Mouse (Mus musculus) embryo, embryonic 11 days (tissue): ENCODE results near the gene Guca2b.
"Not testable (repeated sequence)": the region's sequence is repeated elsewhere in the genome, so short reads cannot be mapped to it uniquely, and the experiment has no call there.

Source experiments
- DNase-seq: peaks from one replicate; pipeline ENCODE4 v3.0.0-alpha.2; 2015

Guca2b gene

DNA sequence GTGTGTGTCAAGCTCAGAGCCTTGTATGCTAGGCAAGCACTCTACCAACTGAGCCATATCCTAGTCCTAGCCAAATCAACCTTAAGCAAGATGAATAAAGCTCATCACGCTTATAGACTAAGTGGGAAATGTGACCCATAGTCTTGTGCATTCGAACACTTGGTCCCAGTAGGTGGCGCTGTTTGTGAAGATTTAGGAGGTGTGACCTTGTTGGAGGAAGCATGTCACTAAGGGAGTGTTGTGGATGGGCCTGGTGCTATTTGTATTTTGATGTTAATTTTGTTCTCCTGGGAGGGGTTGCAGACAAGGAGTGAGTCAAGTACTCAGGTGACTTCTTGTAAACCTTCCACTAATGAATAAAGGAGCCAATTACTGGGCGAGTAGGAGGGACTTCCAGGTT, 16.1 kb downstream of the Guca2b start:
- no peak for DNase-seq

DNA sequence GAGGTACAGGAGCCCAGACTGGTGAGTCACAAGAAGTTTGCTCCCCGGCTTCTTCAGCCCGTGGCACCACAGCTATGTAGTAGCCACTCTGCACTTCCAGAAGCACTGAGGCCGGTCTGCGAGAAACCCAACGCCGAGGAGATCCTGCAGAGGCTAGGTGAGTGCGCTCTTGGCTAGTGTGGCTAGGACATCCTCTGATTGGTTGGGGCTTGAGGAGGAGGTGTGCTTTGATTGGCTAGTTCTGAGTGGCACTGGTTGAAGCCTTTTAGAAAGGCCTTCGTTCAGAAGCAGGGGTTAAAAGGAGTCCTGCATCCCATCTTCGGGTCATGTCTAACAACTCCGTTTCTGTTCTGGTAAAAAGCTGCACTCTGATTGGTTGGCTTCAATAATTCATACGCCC, 20.1 kb downstream of the Guca2b start:
- DNase-seq: no peak

DNA sequence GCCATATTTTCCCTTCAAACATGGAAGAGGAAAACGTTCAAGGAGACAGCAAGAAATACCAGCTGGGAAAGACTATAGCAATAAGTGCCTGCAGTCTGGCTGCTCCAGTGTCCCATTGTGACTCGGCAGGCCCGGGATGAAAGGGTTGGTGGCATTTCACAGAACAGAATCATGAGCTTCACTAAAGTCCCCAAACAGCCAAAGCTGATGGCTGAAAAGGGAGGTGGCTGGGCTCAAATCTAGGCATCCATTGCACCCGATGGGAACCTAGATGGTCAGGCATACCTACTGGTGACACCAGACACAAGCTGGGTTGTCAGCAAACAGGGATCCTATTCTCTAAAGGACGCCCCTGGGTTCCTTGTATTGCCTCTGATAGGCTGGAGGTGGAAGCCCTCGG, 20.8 kb downstream of the Guca2b start:
- DNase-seq: no peak

DNA sequence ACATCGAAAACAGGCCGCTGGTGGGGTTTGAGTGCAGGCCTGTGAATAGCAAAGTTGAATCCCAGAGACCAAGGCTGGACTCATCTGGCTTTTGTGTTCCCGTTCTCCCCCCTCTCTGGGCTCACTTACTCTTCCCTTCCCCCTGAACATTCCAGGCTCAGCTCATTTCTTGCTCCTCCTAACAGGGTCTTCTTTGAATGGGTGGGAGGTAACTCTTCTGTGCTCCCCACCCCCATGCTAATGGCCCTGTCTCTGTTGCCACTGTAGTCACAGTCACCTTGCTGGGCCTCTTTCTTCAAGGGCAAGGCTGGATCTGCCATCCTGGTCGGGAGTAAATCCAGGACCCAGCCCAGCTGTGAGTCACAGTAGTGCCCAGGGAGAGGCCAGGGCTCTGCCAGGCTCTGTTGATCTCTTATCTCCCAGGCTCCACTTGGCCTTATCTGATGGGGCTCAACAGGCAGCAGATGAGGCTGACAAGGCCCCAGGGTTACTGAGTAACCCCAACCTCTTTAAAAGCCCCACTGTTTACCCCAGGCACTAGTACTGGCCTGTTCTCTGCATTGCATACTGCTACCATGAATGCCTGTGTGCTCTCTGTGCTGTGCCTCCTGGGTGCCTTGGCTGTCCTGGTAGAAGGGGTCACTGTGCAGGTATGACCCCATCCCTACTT, 21.4 kb downstream of the Guca2b start, which contains the start of gene Guca2a:
Guca2a (plus strand) TSS at position 529 of the 670 bp plus-strand sequence.
- DNase-seq: no peak

DNA sequence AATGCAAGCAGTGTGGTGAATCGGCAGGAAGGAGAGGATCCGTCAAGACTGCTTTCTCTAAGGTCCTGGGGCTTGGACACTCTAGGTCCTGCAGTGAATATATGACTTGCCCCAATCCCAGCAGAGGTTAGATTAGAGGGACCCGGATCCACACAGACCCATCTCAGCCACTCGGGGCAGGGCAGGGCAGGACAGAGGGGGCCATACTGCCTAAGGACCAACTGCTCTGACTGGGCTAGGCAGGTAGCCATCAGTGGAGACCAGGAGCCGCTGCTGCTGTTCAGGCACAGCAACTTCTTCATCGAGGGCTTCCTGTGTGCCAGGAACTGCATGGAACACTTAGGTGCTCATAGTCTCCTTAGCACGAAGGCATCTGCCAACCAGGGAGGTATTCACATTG, 22.0 kb downstream of the Guca2b start:
- DNase-seq: no peak

DNA sequence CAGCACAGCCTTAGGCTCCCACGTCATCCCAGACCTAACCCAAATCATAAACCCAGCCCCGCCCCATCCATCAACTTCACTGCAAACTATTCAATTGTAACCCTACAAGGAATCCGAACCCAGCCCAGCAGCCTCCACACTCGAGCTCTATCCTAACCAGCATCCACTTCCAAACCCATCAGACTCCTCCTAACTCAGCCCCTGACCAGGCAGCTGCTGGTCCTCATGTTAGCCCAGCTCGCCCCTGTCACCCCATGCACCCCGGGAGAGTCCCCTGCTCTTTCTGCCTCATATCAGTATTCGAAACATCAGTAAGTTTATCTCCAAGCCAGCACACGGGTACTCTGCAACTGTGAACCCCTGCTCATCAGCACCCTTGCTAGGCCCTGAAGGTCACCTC, 23.1 kb downstream of the Guca2b start:
- DNase-seq: no peak

DNA sequence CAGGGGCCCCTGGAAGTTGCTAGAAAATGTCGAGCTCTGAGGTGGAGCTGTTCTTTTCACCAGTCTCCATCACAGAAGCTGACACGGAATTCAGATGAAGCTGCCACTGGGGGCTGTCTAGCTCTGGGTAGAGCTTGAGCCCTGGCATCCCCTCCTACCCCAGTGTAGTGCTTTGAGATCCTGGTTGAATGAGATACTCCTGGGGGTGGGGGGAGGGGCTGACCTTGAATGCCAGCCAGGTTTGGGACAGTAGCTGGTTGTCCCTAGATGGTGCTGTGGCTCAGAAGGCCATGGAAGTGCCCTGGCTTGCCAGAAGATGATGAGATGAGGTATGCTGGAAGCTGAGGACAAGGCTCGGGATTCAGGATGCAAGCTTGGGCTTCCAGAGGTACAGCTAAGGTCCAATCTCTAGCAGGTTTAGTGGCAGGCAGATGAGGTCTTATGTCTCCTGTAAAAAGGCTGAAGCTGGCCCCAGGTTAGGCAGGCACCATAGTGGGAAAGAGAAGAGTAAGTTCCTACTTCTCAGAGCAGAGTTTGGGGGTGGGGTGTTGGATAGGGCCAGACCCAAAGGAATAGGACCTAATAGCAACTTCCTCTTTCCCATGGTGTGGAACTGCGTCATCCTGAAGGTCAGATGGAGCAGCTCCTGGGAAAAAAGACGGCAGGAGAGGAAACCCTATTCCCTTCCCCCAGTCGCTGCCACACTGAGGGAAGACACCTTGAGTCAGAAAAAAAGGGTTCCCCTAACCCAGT, 23.7 kb downstream of the Guca2b start:
- no peak for DNase-seq

DNA sequence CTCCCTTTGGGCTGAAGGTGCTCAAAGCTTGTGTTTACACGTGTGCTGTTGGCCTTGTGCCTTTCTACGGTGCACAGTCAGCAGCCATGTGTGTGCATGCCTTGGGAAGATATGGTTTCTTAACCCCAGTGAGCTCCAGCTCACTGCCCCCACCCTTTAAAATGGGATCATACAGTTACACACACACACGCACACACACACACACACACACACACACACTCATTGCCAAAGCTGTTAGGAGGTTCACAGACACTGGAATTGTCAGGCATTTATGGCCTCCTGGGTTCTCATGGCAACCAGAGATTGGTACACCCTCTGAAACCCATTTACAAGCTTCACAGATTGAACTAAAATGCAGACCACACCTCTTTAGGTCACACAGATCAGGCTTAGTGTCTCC, 24.8 kb downstream of the Guca2b start:
- no peak for DNase-seq

DNA sequence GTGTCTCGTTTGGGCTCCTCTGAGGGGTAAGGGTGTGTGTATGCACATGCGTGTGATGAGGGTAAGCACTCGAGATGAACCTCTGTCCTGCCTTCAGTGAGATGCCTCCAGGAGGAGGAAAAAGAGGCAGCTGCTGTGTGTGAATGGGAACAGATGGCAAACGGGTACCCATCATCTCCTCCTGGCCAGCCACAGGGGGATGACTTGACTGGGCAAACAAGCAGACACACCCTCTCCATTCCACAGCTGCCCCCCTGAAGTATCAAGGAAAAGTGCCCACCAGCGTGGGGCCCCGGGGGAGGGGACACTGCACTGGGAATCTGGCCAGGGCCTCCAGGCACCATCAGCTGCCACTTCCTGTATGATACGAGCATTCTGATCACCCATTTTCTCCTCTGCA, 25.4 kb downstream of the Guca2b start:
- no peak for DNase-seq

DNA sequence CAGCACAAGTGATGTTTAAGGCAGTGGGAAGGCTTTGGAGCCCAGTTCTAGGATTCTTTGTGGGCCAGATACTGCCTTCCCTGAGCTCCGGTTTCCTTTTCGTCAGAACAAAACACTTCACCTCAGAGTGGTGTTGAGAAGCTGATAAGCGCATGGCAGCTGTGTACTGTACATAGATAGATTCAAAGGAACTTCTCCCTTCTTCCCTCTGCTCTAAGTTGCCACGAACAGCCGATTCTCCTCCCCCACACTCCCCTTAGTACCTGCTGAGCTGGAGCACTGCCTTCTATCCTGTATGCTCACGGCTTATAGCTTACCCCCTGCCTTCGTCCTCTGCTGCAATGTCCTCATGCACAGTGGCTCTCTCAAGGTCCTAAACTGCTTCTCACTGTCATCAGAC, 26.0 kb downstream of the Guca2b start:
- no peak for DNase-seq

DNA sequence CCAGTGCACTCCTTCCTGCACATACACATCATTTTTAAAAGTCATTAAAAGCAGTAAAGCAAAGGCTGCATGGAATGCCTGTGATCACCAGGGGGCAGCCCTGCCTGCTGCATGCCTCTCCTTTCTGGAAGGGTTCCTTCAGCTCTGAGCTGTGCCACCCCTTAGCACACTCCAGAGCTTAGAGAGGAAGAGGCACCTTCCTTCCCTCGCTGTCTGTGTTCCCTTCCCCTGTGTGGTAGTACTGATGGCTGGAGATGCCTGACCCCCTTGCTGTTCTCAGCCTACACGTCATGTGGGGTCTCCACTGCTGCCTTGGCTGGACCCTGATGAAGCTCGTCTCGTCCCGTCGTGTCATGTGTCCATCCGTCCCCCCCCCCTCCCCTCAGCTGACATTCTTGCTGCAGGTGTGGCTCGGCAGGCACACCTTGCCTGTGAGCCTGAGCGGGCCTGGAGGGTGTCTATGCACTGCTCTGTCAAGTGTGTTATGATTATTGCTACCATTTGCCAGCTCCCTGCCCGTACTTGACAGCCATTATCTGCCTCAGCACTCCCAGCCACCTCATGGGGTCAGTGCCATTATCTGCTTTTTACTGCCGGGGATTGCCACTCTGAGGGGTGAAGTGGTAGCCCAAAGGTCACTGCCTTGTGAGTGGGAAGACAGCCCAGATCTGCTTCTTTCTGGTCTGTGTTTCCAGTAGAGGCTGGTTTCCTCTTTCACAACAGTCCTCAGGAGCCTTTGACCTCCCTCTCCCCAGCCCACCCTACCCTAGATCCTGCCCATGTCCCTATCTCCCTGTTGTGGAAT, 27.4 kb downstream of the Guca2b start:
- DNase-seq: peak; percentile 39

DNA sequence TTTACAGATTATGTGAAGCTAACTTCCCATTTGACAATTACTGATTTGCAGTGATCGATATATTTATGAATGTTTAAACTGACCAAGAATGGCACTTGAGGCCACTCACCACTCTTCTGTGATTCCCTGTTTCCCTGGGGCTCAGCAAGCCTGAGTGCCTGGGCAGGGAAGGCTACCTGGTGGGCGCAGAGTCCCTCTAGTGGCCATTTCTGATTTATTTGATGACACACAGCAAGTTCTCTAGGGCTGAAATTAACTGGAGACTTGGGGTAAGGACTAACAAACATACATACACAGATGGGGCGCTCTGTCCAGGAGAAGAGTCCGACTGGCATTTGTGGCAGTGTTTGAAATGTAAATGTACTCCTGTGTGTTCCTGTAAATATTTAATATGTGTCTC, 30.4 kb downstream of the Guca2b start:
- not testable (repeated sequence) for DNase-seq

DNA sequence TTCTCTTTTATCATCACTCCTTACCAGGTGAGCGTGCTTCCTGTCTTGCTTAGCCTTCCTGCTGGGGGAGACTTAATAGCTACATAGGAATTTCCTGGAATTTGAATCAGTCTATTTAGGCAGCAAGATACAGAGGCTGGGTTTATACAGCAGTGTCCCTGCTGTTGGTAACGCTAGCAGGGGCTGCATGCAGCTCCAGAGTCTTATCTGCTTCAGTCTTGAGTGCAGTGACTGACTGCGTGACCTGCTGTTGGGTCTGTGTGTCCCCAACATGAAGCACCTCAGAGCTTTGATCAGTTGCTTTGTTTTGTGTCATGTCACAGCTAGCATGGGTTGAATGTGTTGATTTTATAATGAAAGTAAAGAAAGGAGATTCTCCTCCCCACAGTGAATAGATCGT, 31.4 kb downstream of the Guca2b start:
- no peak for DNase-seq

DNA sequence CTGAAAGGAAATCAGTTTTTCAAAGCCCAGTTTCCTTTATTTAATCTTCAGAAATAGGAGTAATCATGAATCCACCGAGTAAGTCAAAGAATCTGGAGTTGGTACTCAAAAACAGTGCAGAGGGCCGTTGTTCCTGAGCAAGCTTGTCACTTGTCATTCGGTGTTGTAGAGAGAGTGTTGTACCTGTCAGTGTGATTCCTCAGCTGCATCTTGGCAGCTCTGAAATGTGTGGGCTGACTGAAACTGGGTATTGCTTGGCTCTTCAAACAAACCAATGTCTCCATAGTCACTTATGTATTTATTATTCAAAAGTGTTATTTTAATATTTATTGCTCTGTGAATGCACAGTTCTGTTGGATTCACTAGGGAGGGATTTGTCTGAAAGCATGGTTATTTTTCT, 31.9 kb downstream of the Guca2b start:
- DNase-seq: no peak

DNA sequence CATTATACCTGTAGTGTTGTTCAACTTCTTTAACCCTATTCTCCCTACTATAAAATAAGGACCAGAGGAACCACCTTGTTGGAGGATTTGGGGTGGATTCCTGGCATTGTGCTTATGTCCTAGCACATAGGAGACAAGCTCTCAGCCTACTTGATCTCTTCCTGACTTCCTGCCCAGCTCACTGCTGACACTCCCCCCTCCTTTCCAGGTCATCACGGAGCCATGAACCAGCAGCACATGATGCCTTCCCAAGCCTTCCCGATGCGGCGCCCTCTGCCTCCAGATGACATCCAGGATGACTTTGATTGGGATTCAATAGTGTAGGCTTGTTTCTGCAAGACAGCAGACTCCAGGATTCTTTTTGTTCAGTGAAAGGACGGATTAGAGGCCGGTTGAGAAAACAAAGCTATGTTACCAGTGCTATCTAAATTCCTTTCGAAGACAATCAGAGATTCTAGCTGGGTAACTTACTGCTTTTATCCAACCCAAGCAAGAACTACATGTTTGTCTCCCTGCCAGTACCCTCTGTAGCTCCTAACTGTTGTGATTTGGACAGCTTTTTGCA, 32.6 kb downstream of the Guca2b start:
- no peak for DNase-seq

DNA sequence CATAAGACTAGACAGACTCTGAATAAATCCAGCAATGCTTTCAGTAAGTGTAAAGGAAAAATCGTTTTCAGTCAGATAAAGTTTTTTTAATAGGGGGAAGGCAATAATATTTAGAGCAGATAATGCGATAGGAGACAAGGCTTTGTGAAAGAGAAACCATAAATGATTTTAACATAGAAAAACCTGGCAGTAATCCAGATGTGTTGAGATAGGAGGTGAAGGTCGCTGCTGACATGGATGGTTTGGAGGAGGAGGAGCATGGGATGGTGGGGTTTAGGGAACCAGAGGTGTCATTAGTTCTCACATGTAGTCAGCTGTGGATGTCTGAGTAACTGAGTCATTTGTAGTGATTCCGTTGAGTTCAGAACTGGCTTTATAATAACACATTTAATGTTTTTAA, 44.0 kb downstream of the Guca2b start:
- DNase-seq: no peak

DNA sequence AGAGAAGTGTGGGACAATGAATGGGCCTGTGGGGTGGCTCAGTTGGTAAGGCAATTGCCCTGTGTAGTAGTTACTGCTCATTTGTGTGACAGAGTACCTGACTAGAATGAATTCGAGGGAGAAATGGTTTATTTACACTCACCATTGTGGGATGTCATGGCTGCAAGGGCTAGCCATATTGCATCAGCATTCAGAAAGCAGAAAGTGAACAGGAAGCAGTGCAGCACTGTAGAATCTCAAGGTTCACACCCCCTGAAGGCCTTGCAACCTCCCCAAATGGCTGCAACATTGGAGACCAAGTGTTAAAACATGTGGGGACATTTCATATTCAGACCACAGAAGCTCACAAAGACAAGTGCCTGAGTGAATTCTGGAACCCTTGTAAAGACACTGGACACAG, 44.7 kb downstream of the Guca2b start:
- no peak for DNase-seq

DNA sequence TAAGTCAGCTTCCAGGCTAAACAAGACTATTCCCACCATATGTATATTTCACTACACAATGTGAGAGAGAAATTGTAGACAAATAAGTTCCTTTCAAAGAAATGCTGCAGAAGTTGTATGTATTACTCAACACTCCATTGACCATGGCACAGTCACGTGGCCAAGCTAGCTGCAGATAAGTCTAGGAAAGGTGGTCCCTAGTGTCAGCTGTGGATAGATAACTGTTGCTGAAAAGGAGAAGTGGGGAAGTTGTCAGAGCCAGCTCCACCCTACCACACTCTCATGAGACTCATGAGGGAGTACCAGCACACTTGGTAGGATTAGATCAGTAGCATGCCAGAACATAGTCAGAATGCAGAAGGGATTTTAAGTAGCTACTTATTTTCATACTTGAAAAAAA, 49.3 kb downstream of the Guca2b start:
- no peak for DNase-seq
